Mouse (Mus musculus) limb, embryonic 10.5 days (tissue): ENCODE measurements around the gene Sec11a. TPM values are rescaled to one million over a fixed set of nuclear protein-coding genes. Genes with fewer than 3 reads are reported as not detected.
"Not testable (repeated sequence)": the region's sequence is repeated elsewhere in the genome, so short reads cannot be mapped to it uniquely, and the experiment has no call there.

ENCODE experiments used
- DNase-seq: peaks from one replicate; pipeline ENCODE4 v3.0.0-alpha.2; 2017; ENCODE audit warnings: low spot score
- H3K27ac ChIP-seq: fragments of 300-500 bp; sonication (generic); 2 replicates; pipeline ENCODE4 v1.5.1; 2016; ENCODE audit warnings: mild to moderate bottlenecking
- H3K27me3 ChIP-seq: fragments of 300-500 bp; sonication (generic); 2 replicates; pipeline ENCODE4 v1.6.1; 2016; ENCODE audit warnings: low read depth, mild to moderate bottlenecking; ENCODE audit not compliant: poor library complexity, severe bottlenecking
- H3K36me3 ChIP-seq: fragments of 300-500 bp; sonication (generic); 2 replicates; pipeline ENCODE4 v1.6.1; 2016; ENCODE audit warnings: mild to moderate bottlenecking, moderate library complexity
- H3K4me1 ChIP-seq: fragments of 300-500 bp; sonication (generic); 2 replicates; pipeline ENCODE4 v1.6.1; 2016
- H3K4me3 ChIP-seq: fragments of 300-500 bp; sonication (generic); 2 replicates; pipeline ENCODE4 v1.5.1; 2016; ENCODE audit warnings: mild to moderate bottlenecking, moderate library complexity
- H3K9me3 ChIP-seq: fragments of 300-500 bp; sonication (generic); replicated peaks from 2 replicates; pipeline ENCODE4 v1.6.1; 2016; ENCODE audit warnings: mild to moderate bottlenecking
- WGBS: fragments of 180-500 bp; shearing (Covaris S2); methylation state at CpG from one replicate; pipeline ENCODE4 v1.1.7; 2016; 5-methylcytosine and 5-hydroxymethylcytosine counted together
- polyA plus RNA-seq: library from polyadenylated mRNA; unstranded; fragments of >200 nt; fragmentation: Nextera tagmentation; extraction: Ambion mirVana; gene quantifications from 2 replicates; pipeline ENCODE4 v1.2.1, GENCODE M21; 2016

The Sec11a gene
- polyA plus RNA-seq, 1 experiment from 2014 or later, result 201 TPM

DNA sequence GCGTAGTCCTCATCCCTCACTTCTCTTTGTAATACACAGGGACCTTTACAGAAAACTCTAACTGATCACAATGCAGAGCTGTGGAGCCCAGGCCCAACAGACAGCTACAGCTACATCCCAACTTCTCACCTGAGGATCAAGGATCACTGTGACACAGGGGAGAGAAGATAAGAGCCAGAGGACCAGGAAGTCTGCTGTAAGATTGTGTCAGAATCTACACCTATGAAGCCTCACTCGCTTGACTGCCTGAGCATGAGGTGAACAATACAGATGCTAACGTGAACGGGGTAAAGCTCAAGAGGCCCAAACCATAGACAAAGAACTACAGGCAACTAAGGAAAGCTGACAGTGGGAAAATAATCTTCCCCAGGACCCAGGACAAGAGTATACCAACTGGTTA is 7.8 kb downstream of the Sec11a start:
- no peaks in the 10 kb centered on the region for H3K4me1 ChIP-seq
- H3K27me3 ChIP-seq, result no peaks in the 10 kb centered on the region
- WGBS, result 98% methylated on average over 4 of the region's 4 CpGs
- peaks cover 58% of the 10 kb centered on the region for H3K36me3 ChIP-seq
- no peak for DNase-seq
- no peaks in the 10 kb centered on the region for H3K9me3 ChIP-seq
- no peak overlapping the region for H3K4me3 ChIP-seq
- H3K27ac ChIP-seq, result no peak overlapping the region

DNA sequence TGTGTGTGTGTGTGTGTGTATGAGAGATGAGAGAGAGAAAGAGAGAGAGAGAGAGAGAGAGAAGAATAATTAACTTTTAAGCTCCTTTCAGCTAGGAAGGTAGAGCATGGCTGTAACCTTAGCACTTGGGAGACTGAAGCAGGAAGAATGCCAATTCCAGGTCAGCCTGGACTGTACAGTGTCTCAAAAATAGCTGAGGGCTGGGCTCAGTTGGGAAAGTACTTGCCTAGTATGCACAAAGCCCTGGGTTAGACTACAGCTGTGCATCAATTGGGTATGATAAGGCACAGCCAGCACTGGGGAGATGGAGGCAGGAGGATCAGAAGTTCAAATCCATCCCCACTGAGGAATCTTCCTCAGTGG is 10.3 kb downstream of the Sec11a start:
- not testable (repeated sequence) for DNase-seq, H3K4me3 ChIP-seq, H3K9me3 ChIP-seq, H3K27me3 ChIP-seq, H3K27ac ChIP-seq, H3K4me1 ChIP-seq
- H3K36me3 ChIP-seq, result peaks cover 66% of the 10 kb centered on the region

- H3K4me3 ChIP-seq, H3K4me1 ChIP-seq, H3K27me3 ChIP-seq, H3K27ac ChIP-seq, DNase-seq, H3K9me3 ChIP-seq: not testable (repeated sequence)
- WGBS, result 87% methylated on average over 7 of the region's 7 CpGs
- H3K36me3 ChIP-seq, result peaks cover 68% of the 10 kb centered on the region
Observed at GRCm38 (mm10) chr7:80936617-80937303, 10.8 kb downstream of the Sec11a start.

DNA sequence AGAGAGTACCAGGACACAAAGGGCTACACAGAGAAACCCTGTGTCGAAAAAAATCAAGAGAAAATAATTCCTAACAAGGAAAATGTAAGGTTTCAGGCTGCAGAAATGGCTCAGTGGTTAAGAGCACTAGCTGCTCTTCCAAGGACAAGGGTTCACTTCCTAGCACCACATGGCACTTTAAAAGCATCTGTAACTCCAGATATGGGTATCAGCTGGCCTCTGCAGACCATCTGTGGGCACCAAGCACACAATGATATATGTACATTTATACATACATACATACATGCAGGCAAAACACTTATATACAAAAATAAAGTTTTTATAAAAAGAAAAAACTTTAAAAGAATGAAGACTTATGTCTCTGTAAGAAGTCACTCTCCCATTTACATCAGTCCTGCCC is 11.7 kb downstream of the Sec11a start:
- Histone ChIP-seq H3K36me3 (peaks cover 69% of the 10 kb centered on the region), H3K27ac (no peak overlapping the region)
- WGBS, result 97% methylated on average over 1 of the region's 1 CpGs

GRCm38 (mm10) chr7:80932777-80933176 is 14.8 kb downstream of the Sec11a start:
- 88% methylated on average over 1 of the region's 1 CpGs for WGBS
- no peak overlapping the region for H3K4me3 ChIP-seq
- no peaks in the 10 kb centered on the region for H3K9me3 ChIP-seq
- H3K4me1 ChIP-seq, result no peaks in the 10 kb centered on the region
- no peak for DNase-seq
- H3K27ac ChIP-seq, result no peak overlapping the region
- H3K27me3 ChIP-seq, result no peaks in the 10 kb centered on the region
- H3K36me3 ChIP-seq, result peaks cover 64% of the 10 kb centered on the region

More for the DNA sequence above, 11.7 kb downstream of the Sec11a start:
- DNase-seq, result no peak
- no peak overlapping the region for H3K4me3 ChIP-seq
- no peaks in the 10 kb centered on the region for H3K9me3 ChIP-seq
- no peaks in the 10 kb centered on the region for H3K4me1 ChIP-seq
- H3K27me3 ChIP-seq, result no peaks in the 10 kb centered on the region

- no peak for DNase-seq
- Histone ChIP-seq H3K9me3 (no peaks in the 10 kb centered on the region), H3K36me3 (peaks cover 75% of the 10 kb centered on the region), H3K27me3 (no peaks in the 10 kb centered on the region), H3K4me1 (no peaks in the 10 kb centered on the region), H3K4me3 (no peak overlapping the region), H3K27ac (no peak overlapping the region)
- 91% methylated on average over 8 of the region's 8 CpGs for WGBS
Observed at GRCm38 (mm10) chr7:80931618-80932207, 15.9 kb downstream of the Sec11a start.

GRCm38 (mm10) chr7:80923165-80923564 is 24.4 kb downstream of the Sec11a start:
- 93% methylated on average over 2 of the region's 2 CpGs for whole genome bisulfite sequencing
- H3K36me3 ChIP-seq, result peaks cover 94% of the 10 kb centered on the region

GRCm38 (mm10) chr7:80919647-80920008 is 28.0 kb downstream of the Sec11a start:
- WGBS, result 92% methylated on average over 5 of the region's 5 CpGs
- H3K9me3 ChIP-seq, result no peaks in the 10 kb centered on the region
- no peak overlapping the region for H3K27ac ChIP-seq
- H3K4me1 ChIP-seq, result no peaks in the 10 kb centered on the region
- no peaks in the 10 kb centered on the region for H3K27me3 ChIP-seq
- peaks cover 95% of the 10 kb centered on the region for H3K36me3 ChIP-seq
- no peak overlapping the region for H3K4me3 ChIP-seq
- DNase-seq, result no peak

More at GRCm38 (mm10) chr7:80923165-80923564, 24.4 kb downstream of the Sec11a start:
- Histone ChIP-seq H3K27ac (no peak overlapping the region), H3K27me3 (no peaks in the 10 kb centered on the region), H3K4me1 (no peaks in the 10 kb centered on the region), H3K4me3 (no peak overlapping the region), H3K9me3 (no peaks in the 10 kb centered on the region)
- no peak for DNase-seq

DNA sequence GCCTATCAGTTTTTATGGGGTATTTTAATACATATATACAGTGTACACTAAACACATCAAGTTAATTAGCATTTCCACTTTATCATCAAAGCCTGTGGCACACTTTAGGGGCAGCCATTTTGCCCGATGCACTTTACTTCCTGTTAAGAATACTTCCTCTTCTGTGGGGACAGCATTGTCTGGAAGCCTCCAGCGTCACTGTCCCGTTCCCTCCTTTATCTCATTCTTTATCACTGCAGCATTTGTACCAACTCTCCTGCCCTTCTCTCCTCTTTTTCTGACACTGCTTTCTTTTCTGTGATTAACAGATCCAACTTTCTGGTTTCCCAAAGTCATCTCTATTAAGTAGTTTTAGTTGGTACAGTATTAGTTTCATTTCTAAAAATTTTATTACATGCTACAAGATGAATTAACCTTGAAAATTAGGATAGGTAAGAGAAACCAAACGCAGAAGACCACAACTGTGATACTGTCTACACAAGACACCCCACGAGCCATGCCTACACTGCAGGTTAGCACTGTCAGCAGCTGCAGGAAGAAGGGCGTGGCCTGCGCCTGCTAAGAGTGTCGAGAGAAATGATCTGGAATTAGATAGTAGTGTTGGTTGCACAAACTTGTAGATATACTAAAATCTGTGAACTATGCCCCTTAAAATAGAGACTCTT is 28.5 kb downstream of the Sec11a start:
- H3K27ac ChIP-seq, result no peak overlapping the region
- 87% methylated on average over 8 of the region's 8 CpGs for WGBS
- DNase-seq, result no peak
- no peak overlapping the region for H3K4me3 ChIP-seq
- no peaks in the 10 kb centered on the region for H3K9me3 ChIP-seq
- H3K4me1 ChIP-seq, result no peaks in the 10 kb centered on the region
- H3K36me3 ChIP-seq, result peaks cover 95% of the 10 kb centered on the region
- H3K27me3 ChIP-seq, result no peaks in the 10 kb centered on the region

- H3K9me3 ChIP-seq, result no peaks in the 10 kb centered on the region
- no peaks in the 10 kb centered on the region for H3K27me3 ChIP-seq
- DNase-seq, result no peak
- H3K36me3 ChIP-seq, result peaks cover 98% of the 10 kb centered on the region
- no peaks in the 10 kb centered on the region for H3K4me1 ChIP-seq
- WGBS, result 88% methylated on average over 4 of the region's 4 CpGs
- no peak overlapping the region for H3K4me3 ChIP-seq
- no peak overlapping the region for H3K27ac ChIP-seq
Observed at GRCm38 (mm10) chr7:80917916-80918465, 29.6 kb downstream of the Sec11a start.

GRCm38 (mm10) chr7:80912496-80912895 is 35.1 kb downstream of the Sec11a start:
- no peak for DNase-seq
- Histone ChIP-seq H3K27me3 (no peaks in the 10 kb centered on the region), H3K4me1 (no peaks in the 10 kb centered on the region), H3K36me3 (peaks cover 98% of the 10 kb centered on the region), H3K4me3 (no peak overlapping the region), H3K27ac (no peak overlapping the region), H3K9me3 (no peaks in the 10 kb centered on the region)
- WGBS, result 84% methylated on average over 8 of the region's 8 CpGs

- Histone ChIP-seq H3K36me3 (peaks cover 98% of the 10 kb centered on the region), H3K9me3 (no peaks in the 10 kb centered on the region), H3K27me3 (no peaks in the 10 kb centered on the region), H3K4me1 (no peaks in the 10 kb centered on the region), H3K4me3 (no peak overlapping the region), H3K27ac (no peak overlapping the region)
- peak; percentile 37 for DNase-seq
- WGBS, result 85% methylated on average over 7 of the region's 7 CpGs
Observed at GRCm38 (mm10) chr7:80911053-80911452, 36.5 kb downstream of the Sec11a start.

DNA sequence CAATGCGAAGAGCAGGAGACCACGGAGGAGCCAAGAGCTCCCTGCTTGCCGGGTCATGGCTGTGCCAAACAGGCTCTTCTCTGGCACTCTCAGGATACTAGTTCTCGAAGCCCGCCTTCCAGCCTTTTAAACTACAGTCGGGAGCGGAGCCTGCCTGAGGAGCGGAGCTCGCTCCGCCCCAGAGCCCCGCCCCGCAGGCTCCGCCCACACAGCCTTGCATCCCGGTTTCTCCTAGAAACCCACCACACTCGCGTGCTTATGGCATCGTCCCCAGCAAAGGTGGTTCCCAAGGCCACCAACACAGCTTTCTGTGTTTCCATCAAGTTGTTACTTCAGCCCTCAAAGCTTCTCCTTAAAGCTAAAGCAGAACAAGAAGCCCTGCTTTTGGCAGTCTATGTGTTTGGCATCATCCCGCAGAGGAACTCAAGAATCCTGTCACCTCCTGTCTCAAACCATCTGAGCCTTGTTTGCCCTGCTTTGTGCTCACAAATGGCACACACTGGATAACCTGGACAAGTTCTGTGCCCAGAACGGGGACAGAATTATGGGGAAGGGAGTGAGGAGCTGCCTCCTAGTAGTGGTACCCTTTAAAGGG is 42.6 kb downstream of the Sec11a start, which contains the start of gene Nmb:
TSS of gene Nmb (minus strand) at position 156 of the 595 bp plus-strand sequence.
- 4% methylated on average over 19 of the region's 19 CpGs for WGBS
- peak; percentile 73 for DNase-seq
- H3K4me1 ChIP-seq, result peaks cover 35% of the 10 kb centered on the region
- peak within 1 kb of the TSS; percentile 66 for H3K4me3 ChIP-seq
- H3K36me3 ChIP-seq, result peaks cover 49% of the 10 kb centered on the region
- H3K9me3 ChIP-seq, result no peaks in the 10 kb centered on the region
- no peaks in the 10 kb centered on the region for H3K27me3 ChIP-seq
- peak within 1 kb of the TSS; percentile 79 for H3K27ac ChIP-seq
